Mouse (Mus musculus): Measurements from ENCODE around the gene Gm45837.

Gene Gm45837

DNA sequence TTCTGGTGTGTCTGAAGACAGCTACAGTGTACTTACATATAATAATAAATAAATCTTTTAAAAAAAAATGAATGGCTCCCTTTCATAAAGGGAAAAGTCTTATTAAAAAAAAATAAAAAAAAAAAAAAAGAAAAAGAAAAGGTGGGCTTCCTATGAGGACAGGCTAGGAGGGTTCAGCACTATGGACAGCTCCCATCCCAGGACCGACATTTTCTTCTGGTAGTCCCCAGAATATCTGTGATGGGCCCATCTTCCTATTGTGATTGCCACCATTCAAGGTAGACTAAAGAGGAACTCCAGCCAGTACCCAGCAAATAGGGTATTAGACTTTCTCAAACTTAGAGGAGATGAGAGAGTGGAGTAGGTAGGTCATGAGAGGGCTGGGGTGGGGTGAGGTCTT, 27.2 kb downstream of the Gm45837 start:
- DNase-seq (ENCODE audit: low read depth, low spot score), result no peak

DNA sequence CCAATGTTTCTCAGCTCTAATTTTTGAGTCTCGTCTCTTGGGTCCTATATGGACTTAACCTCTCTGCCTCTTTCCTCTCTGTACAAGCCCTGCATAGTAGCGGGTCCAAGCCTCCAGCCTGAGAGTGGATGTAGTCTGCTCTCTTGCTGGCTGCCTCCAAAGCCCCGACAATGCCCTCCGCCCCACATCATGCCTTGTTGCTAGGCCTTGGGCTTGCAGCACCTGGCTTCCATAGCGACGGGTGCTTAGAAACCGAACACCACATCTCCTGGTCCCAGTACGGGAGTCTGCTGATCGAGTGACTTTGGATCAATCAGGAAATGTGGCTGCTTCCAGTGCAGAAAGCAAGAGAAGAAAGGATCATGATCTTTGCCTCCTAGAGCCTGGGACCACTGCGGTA, 32.4 kb downstream of the Gm45837 start:
- no peak for DNase-seq (ENCODE audit: low read depth, low spot score)

DNA sequence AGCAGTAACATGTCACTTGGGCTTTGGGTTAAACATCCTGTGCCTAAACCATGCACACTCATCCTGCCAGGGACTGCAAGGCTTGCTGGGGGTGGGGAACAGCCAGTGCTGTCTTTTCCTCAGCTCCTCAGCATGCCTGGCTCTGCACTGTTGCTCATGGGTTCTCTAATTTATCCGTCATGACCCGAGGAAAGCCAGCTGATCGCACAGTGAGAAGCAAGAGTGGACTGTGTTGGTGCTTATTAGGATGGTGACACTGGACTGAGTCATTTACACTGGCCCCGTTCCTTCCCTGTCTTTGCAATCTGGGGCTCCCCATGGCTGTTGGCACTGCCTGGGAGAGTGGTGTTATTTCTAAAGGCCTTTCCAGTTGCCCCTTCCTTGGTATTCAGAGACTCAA, 33.5 kb downstream of the Gm45837 start:
- DNase-seq (ENCODE audit: low read depth, low spot score), result no peak

DNA sequence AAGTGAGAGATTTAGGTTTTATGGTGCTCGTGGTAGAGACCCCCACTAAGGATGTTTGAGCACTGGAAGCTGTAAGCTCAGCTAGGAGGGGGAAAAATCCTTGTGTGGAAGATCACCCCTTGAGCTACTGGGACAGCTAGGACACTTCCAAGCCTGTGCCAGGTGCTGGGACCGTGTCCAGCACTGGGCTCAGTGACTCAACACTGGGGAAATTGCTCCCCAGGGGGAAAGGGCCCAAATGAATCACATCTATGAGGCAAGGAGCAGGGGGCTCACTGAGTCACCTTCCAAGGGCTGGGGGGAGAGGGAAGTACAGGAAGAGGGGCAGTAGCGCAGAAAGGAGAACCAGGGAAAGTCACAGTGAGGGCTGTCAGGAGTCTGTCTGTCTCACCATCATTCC, 39.2 kb downstream of the Gm45837 start:
- no peak for DNase-seq (ENCODE audit: low read depth, low spot score)

DNA sequence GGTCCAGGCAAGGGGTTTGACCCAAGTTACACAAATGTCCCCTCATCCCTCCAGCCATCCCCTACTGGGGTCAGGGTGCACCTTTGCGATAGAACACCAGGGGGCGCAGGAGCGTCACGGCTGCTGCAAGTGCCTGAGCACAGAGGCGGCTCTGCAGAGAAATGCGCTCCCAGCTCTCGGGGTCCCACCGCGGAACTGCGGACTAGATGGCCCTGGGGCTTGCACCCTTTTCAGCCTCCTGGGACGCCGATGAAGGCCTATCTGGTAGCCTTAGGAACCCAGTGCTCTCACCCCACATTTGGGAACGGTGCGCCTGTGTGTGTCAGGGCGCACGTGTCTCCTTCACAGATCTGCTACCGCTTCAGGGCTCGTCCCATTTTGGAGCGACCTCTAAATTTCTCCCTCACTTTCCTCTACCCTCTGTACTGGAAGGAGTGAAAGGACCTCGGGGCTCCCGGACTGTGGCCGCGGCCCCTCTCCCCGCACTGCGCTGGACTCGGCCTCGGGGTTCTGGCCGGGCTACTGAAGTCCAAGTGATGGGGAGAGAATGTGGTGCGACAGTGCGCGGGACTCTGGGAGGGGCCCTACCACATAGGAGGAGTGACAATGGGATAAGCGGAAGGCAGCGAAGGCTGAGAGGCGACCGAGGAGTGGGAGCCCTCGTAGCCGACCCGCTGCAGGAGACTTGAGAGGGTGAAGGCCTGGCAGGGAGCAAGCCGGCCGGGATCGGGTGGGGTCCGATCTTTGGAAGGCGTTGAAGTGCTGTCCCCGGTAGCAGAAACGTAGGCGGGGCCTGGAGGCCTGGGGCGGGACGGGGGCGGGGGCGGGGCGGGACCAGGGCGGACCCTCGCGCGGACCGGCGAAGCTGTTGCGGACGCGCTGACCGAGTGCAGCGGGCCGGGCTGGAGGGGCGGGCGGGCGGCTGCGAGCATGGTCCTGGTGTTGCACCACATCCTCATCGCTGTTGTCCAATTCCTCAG, 40.0 kb downstream of the Gm45837 start:
- DNase-seq (ENCODE audit: low read depth, low spot score), result peak; percentile 58

DNA sequence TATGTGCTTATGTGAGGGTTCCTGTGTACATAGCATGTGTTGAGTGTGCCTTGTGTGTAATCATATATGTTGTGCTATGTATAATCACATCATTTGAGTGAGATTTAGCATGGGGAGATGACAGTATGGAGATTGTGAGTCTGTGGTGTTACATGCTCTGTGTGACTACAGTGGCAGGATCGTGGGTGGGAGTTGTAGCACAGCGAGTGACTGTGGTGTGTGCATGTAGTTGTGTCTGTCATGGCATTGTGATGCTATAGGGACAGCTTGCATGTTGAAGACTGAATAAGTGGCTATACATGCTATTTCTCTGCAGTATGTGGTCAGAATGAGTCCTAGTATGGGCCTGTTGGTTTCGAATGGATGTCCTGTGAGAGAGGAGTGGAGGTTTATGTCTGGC, 42.0 kb downstream of the Gm45837 start:
- no peak for DNase-seq (ENCODE audit: low read depth, low spot score)

DNA sequence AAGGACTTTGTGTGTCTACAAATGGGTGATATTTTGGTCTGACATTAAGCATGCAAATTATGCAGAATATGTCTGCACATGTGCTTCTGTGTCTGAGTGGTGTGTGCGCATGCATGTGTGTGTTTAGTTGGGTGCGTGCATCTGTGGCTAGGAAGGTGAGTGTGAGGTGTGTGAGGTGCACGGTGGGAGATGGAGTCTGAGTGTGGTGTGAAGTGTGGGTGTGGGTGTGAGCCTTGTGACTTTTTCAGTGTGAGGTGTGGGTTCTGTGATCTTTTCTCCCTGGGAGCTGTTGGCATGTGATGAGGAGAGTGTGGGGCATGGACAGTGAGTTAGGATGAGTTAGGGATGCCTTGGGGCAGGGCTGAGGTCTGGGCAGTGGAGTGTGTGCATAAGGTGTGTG, 42.6 kb downstream of the Gm45837 start:
- no peak for DNase-seq (ENCODE audit: low read depth, low spot score)

DNA sequence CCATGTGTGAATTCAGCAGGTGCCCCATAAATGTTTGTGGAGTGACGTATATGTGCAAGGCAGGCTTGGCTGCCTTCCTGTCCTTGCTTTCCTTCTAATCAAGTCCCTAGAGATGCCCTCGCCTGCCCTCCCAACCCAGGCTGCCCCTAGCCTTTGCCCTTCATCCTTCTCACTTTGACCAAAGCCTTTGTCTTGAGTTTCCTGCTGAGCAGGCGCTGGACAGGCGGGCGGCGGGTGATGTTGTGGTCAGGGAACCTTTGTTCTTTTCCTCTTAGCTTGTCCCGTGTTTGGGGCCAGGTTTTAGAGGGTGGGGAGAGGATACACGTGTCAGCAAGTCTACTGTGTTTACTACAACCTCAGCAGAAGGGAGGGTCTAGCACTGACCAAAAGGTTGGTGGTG, 43.0 kb downstream of the Gm45837 start:
- DNase-seq (ENCODE audit: low read depth, low spot score), result no peak

DNA sequence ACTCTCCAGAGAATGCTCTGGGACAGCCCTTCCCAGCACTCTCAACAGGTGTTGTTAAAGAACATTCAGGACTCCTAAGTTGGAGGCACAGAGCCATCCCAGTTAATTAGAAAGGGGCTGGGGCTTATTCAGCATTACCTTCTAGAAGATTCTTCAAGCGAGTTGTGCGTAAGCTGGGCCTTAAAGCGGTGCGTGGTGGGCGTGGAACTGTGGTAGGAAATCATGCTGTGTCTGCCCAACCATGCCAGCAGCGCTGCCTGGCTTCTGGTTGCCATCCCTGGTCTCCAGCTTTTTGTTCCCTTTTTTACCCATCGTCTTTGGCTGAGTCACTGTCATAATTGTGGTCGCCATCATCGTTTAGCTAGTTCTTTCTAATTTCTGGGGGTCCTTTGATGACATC, 43.8 kb downstream of the Gm45837 start:
- no peak for DNase-seq (ENCODE audit: low read depth, low spot score)

DNA sequence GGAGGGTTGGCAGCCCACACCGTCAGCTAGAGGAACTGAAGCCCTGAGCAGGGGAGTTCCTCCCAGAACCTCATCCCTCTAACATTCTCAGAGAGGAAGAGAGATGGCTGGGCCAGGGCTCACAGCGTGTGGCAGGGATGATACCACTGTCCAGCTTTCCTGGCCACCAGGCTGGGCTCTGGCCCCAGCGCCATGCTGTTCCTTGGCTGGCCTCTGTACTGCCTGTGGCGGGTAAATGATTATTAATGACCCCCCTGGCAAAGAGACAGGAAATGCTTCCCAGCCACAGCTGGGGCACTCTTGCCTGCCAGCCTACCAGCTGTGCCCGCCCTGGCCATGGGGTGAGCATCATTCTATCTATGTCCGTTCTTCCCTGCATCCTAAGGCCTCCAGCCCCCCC, 44.5 kb downstream of the Gm45837 start:
- DNase-seq (ENCODE audit: low read depth, low spot score), result no peak

DNA sequence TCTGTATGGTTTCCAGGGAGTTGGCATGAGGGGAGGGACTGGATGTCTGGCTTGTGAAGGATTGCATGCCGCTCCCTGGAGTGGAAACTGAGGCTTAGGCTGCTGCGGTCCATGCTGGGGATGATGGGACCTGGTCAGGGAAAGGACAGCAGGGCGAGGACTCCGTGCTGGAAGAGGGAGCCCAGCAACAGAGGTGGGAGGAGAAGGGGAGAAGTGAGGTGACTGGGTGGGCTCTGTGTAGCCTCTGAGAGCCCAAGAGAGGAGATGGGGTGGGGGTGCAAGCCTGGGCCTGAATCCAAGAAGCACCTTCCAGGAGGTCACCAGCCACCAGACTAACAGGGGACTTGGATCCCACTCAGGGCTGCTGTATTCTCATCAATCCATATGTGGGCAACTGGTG, 45.6 kb downstream of the Gm45837 start:
- DNase-seq (ENCODE audit: low read depth, low spot score), result no peak

DNA sequence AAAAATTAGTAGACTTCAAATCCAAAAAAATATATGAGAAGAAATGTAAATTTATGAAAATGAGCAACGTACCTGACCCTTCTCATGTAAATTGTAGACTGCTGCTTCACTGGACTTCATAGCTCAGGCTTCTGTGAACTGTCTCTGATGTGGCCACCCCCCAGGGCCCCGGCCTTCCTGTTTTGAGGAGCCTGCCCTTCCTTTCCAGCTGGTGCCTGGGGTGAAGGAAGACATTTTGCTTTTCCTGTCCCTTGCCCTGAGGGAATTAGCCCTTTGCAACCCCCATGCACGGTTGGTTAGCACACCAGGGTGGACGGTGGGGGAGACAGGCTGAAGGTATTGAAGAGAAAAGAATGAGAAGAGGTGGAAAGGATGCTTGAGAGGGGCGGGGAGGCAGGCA, 46.1 kb downstream of the Gm45837 start:
- no peak for DNase-seq (ENCODE audit: low read depth, low spot score)

DNA sequence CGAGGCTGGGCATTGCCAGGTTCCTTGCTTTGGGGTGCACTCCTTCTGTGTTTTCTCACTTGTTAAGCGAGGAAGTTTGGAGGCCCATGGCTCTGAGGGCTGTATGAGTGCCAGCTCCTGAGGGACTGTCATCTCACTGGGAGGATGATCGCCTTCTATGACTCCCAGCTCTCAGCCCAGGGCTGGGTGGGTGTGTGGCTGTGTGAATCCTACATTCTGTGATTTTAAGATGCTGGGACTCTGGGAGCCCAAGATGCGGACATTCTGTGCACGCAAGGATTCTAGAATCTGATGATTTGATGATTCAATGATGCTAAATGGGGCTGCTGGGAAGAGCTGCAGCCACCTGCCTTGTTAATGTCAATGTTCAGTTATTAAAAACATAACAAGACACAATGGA, 46.6 kb downstream of the Gm45837 start:
- DNase-seq (ENCODE audit: low read depth, low spot score), result no peak

DNA sequence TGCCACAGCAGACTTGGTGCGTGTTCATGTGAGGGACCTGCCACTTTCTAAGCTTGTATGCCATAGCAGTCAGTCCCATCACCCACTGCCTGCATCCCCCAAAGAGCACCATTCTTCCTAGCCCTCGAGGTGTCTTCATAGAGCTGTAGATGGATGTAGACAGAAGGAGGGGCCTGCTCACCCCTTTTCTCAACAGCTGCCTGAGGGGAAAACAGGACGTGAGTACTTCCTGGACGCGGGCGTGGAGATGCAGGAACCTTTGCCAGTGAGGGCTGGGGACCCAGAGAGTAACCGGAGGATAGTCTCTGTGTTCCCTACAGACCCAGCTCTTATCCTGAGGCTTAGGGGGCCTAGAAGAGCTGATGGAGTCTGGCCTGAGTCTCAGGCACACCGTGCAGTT, 47.1 kb downstream of the Gm45837 start:
- DNase-seq (ENCODE audit: low read depth, low spot score), result no peak

DNA sequence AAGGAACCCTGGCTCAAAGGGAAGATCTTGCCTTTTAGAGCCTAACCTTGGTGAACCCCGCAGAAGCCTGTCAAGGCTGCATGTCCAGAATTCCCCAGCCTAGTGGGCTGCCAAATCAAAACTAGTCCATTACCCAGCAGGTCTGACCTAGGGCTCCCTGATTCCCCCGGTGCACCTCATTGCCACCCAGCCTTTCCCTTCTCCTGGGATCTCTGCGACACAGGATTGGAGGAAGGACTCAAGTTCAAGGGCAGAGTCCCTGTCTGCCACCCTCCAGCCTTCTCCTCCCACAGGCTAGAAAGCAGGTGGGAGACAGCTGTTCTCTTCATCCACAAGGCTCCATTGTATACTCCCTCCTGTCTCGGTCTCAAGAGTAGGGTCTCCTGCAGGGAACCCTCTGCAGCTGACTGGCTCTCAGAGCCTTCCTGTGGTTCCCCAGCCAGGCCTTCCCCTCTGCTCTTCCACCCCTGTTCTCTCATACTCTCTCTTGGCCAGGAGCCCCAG, 47.6 kb downstream of the Gm45837 start:
- no peak for DNase-seq (ENCODE audit: low read depth, low spot score)

DNA sequence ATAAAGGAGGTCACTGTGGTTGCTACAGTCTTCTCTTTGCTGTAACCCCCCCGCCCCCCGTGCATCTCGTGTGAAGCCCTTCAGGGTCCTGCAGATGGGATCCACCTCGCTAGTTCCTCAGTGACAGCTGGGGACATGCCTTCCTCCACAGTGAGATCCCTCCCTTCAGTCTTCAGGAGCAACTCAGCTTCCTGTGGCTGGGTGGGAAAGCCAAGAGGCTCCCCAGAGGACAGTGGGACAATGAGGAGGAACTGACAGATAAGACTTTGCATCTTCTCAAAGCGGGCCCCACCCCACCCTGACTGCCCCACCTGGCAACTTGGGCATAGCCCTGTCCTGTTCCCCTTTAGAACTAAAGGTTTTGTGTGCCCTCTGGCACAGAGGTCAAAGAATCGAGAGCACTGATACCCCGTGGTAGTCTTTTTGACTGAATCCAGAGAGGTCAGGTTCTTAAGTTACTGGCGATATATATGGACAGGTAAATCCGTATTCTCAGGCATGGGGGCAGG, 48.7 kb downstream of the Gm45837 start:
- no peak for DNase-seq (ENCODE audit: low read depth, low spot score)

DNA sequence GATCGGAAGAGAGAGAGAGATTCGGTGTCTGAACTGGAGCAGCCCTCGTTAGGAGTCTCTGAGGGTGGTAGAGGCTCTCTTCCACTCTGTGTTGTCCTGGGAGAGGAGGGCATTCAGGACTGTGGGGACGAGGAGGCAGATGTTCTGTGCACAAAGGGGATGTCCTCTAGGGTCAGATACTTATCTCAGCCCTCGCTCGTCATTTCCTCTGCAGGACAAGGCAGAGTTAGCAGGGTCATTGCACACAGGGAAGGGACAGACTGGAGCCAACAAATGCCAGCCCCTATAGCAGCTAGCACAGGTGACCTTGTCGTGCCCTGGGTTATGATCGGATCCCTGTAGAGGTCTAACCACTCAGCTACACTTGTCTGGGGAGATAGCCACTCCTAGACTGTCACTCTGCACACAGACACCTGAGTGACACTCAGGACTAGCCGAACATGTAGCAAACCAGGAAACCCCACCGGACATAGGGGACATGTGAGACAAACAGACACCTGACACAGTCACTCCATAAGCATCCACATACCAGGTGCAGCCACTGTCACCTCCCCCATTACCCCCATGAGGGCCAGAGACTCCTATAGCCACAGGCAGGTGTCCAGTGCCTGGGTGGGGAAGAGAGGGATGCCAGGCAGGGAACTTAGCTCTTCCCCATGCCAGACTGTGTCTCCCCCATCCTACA, 49.4 kb downstream of the Gm45837 start:
- no peak for DNase-seq (ENCODE audit: low read depth, low spot score)

DNA sequence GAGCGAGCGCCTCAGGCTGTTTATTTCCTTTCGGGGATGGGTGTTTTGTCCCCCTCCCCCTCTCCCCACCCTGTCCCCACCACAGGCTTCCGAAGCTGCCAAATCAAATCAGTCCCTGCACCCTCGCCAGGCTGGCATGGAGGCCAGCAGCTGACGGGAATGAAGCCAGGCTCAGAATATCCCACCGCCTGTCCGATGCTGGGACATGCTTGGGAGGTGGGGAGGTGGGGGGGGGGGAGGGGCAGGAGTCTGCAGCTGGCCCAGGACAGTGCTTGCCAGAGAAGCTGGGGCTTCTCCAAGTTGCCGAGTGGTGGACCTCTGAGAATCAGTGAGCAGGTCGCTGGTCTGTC, 49.9 kb downstream of the Gm45837 start:
- DNase-seq (ENCODE audit: low read depth, low spot score), result peak; percentile 52

DNA sequence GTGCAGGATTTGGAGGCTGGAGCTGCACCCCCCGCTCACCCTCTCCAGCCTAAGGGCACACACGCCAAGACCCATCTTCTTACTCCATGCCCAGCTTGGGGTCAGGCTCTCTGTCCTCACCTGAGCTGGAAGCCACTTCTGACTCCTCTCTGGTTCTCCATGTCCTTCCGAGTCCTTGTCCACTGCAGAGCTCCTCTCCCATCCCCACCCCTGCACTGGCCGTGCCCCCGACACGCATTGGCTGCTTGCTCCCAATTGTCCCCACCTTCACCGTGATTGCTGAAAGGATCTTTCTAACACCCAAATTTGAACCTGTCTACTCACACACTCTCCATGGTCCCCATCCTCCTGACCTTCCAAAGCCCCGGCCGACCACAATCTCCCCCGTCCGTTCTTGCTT, 50.9 kb downstream of the Gm45837 start:
- no peak for DNase-seq (ENCODE audit: low read depth, low spot score)

DNA sequence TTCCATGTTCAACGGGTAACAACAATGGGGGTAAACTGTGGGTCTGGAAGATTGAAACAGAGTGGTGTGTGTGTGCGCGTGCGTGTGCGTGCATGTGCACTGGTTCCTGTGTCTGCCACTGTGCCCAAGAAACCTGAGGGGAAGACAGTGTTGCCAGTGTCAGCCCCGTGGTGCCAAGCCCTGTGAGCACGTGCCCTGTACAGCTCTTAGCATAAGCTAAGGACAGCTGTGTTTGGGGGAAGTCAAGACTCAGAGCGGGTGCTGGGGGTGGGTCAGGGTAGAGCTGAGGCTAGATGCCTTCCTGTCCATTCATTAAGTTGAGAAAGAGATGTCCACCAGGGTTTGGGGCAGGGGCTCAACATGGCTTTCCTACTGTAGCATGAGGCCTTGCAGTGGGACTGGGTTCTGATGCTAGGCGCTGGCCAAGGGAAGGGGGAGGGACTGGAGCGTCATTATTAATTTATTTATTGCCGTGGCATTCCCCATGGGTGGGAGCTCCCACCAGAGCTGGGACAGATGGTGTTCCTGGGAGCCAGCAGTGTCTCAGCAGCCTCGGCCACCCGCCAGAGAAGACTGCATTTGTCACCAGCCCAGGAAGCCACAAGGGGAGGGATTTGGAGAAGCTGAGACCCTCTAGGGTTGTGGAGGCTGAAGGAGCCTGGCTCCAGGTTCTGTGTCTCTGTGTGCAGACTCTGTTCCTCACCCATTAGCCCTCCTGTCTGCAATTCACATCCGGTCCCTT, 51.8 kb downstream of the Gm45837 start:
- peak; percentile 60 for DNase-seq (ENCODE audit: low read depth, low spot score)

DNA sequence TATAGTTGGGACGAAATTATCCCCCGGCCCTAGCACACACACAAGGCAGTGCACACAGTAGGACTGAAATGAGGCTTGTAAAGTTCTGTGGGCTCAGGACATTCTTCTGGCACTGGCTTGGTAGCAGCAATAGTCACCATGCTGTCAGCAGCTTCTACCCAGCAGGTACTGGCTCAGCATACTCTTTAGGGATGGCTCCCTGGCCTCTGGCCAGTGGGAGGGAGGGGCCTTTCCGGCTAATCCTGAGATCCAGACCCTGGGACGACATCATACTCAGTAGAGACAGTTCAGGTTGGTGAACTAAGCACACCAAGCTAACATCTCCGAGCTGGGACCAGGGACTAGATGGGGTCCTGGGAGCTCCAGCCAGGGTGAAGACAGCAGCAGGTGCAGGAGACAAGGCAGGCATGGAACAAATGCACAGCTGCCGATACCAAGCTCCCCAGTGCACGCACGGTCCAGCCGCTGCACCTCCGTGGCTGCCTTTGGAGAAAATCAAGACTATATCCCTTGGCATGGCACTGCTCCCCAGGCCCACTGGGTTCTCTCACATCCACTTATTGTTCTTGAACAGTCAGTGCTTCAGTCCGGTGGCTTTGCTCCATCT, 53.1 kb downstream of the Gm45837 start:
- no peak for DNase-seq (ENCODE audit: low read depth, low spot score)

DNA sequence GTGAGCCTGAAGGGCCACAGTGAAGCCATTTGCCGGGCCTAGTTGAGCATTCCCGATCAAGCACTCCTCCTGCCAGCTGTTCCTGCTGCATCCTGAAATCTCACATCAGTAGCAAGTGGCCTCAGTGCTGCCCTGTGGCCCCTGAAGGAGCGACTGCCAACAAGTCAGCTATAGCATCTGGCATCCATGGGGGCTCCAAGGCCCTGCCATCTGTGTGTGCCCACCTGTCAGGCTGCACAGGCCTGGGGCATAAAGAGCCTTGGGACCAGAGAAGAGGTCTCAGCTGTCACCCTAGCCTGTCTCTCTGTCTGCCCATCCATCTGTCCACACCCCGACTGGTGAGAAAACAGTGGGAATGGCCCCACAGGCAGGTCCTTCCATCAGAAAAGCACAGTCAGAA, 54.2 kb downstream of the Gm45837 start:
- DNase-seq (ENCODE audit: low read depth, low spot score), result no peak

Data from brain, embryonic 18.5 days (tissue).